Mouse (Mus musculus) lung, adult 2 months (tissue): ENCODE results near the gene Strn. TPM values are rescaled to one million over a fixed set of nuclear protein-coding genes. Genes with fewer than 3 reads are reported as not detected.

Experiments
- DNase-seq: peaks from one replicate; pipeline ENCODE4 v3.0.0; 2022
- H3K4me1 ChIP-seq: fragments of 200-500 bp; 2 replicates; pipeline ENCODE4 v1.6.1; 2011; ENCODE audit warnings: low read length; ENCODE audit not compliant: control insufficient read depth, insufficient read depth
- H3K4me3 ChIP-seq: fragments of 200-500 bp; replicated peaks from 2 replicates; pipeline ENCODE3; 2011; ENCODE audit warnings: low read depth, mild to moderate bottlenecking, control low read depth, low read length; ENCODE audit errors: extremely low read depth
- CTCF ChIP-seq: fragments of 200-500 bp; IDR thresholded peaks from 2 replicates; pipeline ENCODE4 v1.5.1; 2011; ENCODE audit warnings: mild to moderate bottlenecking, low read length, control low read depth; ENCODE audit not compliant: insufficient read depth
- POLR2A ChIP-seq: fragments of 200-500 bp; IDR thresholded peaks from 2 replicates; pipeline ENCODE4 v1.6.1; 2011; ENCODE audit warnings: low read depth, mild to moderate bottlenecking, control low read depth, low read length, borderline replicate concordance; ENCODE audit errors: extremely low read depth
- WGBS: fragments of 180-500 bp; shearing (Covaris S2); methylation state at CpG from one replicate; pipeline ENCODE4 v1.1.7; 2018; 5-methylcytosine and 5-hydroxymethylcytosine counted together
- polyA plus RNA-seq: library from polyadenylated mRNA; depleted of rRNA; stranded (reverse); fragments of >200 nt; gene quantifications from 2 replicates; pipeline ENCODE4 v1.2.3, GENCODE M21; 2012; rRNA removed

Gene Strn
- polyA plus RNA-seq, 1 experiment, result 9.6 TPM

- no peaks in the 10 kb centered on the region for H3K4me1 ChIP-seq
- no peak for DNase-seq
- WGBS, result 74% methylated on average over 8 of the region's 8 CpGs
Observed at GRCm38 (mm10) chr17:78608716-78609115, 128.3 kb downstream of the Strn start.

DNA sequence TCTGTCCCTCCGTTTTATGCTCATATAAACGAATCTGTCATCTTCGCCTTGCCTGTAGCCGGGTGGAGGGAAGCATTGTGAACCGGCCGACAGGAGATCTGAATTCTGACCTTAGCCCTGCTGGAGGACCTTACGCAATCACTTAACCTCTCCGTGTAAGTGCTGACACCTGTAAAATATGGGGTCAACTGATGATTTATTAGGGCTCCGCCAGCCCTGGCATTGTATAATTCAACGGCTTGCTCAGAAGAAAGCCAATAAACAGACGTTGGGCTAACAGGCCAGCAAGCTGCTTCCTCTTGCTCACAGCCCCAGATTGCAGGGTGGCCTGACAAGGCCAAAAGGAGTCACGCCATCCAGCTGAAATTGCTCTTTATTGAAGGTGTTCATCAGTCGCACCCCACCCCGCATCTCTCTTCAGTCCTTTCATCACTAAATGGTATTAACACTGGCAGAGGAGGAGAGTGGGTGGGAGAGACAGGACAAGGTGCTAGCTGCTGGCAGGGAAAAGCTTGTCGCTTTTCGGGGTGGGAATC, 128.8 kb downstream of the Strn start:
- Histone ChIP-seq H3K4me3 (no peak overlapping the region), H3K4me1 (no peaks in the 10 kb centered on the region)
- DNase-seq, result no peak
- 33% methylated on average over 16 of the region's 16 CpGs for WGBS
- TF ChIP-seq POLR2A, result no peak
- no peak for TF ChIP-seq CTCF

More at GRCm38 (mm10) chr17:78608716-78609115, 128.3 kb downstream of the Strn start:
- no peak overlapping the region for H3K4me3 ChIP-seq
- no peak for TF ChIP-seq POLR2A
- no peak for TF ChIP-seq CTCF

GRCm38 (mm10) chr17:78604431-78604830, 132.6 kb downstream of the Strn start:
- DNase-seq, result peak; percentile 34
- Histone ChIP-seq H3K4me1 (no peaks in the 10 kb centered on the region), H3K4me3 (no peak overlapping the region)
- 73% methylated on average over 6 of the region's 6 CpGs for WGBS
- TF ChIP-seq CTCF (peak; percentile 90), POLR2A (no peak)

DNA sequence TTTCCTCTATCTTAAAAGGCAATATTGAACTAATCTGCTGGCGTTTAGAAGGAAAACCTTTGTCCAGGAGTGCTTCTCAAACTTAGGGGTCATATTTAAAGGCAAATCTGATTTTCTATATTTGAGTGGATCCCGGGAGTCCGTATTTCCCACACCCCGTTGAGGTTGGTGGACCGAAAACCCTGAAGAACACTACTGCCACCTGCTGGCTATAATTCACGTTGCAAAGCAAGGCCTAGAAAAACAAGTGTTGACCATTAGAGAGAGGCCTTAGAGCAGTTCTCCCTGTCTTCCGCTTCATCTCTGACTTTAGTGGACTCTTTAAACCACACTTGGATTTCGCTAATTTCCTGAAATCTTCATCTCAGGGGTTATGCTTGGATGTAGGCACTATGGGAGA, 133.1 kb downstream of the Strn start:
- peak; percentile 52 for DNase-seq
- no peaks in the 10 kb centered on the region for H3K4me1 ChIP-seq
- WGBS, result 22% methylated on average over 8 of the region's 8 CpGs
- H3K4me3 ChIP-seq, result no peak overlapping the region
- TF ChIP-seq CTCF (peak; percentile 61), POLR2A (no peak)

DNA sequence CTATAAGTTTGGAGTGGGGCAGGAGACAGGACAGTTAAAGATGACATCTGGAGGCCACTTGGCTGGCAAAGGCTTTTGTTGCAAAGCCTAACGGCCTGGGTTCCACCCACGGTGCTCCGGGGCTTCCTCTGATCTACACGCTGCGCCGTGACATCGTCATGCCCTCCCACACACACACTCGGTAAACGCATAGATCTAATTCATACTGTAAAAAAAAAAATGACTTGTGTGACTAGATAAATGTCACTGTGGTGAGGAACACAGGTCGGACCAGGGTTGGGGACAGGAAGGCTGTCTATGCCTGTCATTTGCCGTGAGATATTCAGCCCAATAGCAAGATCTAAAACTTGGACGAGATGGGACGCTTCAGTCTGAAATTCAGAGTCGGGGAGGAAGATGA, 134.7 kb downstream of the Strn start:
- no peak for DNase-seq
- Histone ChIP-seq H3K4me3 (no peak overlapping the region), H3K4me1 (no peaks in the 10 kb centered on the region)
- TF ChIP-seq POLR2A (no peak), CTCF (no peak)
- 84% methylated on average over 14 of the region's 14 CpGs for WGBS

- Histone ChIP-seq H3K4me3 (no peak overlapping the region), H3K4me1 (no peaks in the 10 kb centered on the region)
- 84% methylated on average over 12 of the region's 12 CpGs for WGBS
- DNase-seq, result no peak
- TF ChIP-seq CTCF (no peak), POLR2A (no peak)
Observed at GRCm38 (mm10) chr17:78601601-78602000, 135.4 kb downstream of the Strn start.

DNA sequence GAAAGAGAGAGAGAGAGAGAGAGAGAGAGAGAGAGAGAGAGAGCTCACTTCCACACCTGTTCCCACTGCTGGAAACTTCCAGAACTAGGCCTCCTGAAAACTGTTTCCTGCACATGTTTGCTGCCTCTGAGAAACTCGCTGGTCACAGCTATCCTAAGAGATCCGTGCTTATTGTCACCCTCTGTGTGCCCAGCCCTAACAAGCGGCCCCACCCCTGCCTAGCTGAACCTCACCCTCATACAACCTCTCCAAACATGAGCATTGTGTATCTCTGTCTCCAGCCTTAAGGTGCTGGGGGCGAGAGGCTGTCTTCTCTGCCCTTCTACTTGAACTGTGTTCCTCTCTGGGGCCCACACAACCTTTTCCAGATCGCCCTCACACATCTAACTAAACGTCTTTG, 136.0 kb downstream of the Strn start:
- Histone ChIP-seq H3K4me1 (no peaks in the 10 kb centered on the region), H3K4me3 (no peak overlapping the region)
- no peak for TF ChIP-seq CTCF
- no peak for TF ChIP-seq POLR2A
- no peak for DNase-seq
- 63% methylated on average over 6 of the region's 6 CpGs for WGBS

Other genes starting within 250 kb of the Strn start
- gene Vit, start 229.1 kb downstream of the Strn start, polyA plus RNA-seq, result 1.1 and 1.4 TPM in 2 replicates
- 17.7 and 24.2 TPM in 2 replicates for gene Heatr5b, start 98.2 kb upstream of the Strn start, polyA plus RNA-seq
- gene Gpatch11, start 98.4 kb upstream of the Strn start, polyA plus RNA-seq, result 7.3 and 12.6 TPM in 2 replicates
- gene Eif2ak2, start 145.4 kb upstream of the Strn start, polyA plus RNA-seq, result 3.9 and 7.5 TPM in 2 replicates
- not detected in 2 replicates for gene Sult6b1, start 169.8 kb upstream of the Strn start, polyA plus RNA-seq
- 4.0 and 7.4 TPM in 2 replicates for gene Cebpzos, start 179.3 kb upstream of the Strn start, polyA plus RNA-seq
- 3.2 and 6.0 TPM in 2 replicates for gene Cebpz, start 199.9 kb upstream of the Strn start, polyA plus RNA-seq
- 4.9 and 9.2 TPM in 2 replicates for gene Ndufaf7, start 199.9 kb upstream of the Strn start, polyA plus RNA-seq